Mouse (Mus musculus): ENCODE data around the gene Ttc23.

The Ttc23 gene

DNA sequence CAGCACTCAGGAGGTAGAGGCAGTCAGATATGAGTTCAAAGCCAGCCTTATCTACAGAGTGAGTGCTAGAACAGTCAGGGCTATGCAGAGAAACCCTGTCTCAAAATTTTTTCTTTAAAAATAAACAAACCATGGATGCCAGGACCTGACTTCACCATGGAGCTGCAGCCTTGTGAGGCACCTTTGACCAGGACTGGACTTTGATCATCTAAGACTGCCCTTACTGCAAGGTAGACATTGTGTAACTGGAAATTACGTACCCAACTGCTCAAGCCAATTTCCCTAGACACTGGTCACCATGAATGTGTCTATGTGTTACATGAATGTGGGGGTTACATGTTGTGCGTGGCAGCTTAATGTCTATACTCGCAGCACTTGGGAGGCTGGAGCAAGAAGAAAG, 13.0 kb upstream of the Ttc23 start:
- Histone ChIP-seq H3K4me3 (replicated peaks; ENCODE audit: low read length) (no peak overlapping the region), H3K36me3 (ENCODE audit: insufficient read depth, low read length) (no peaks in the 10 kb centered on the region), H3K4me1 (replicated peaks; ENCODE audit: low read depth, low read length) (peaks cover 5% of the 10 kb centered on the region; the same call in 1 of the 2 replicates), H3K27me3 (ENCODE audit: insufficient read depth, low read length) (no peaks in the 10 kb centered on the region), H3K9me3 (ENCODE audit: low read length) (no peaks in the 10 kb centered on the region)
- no peak for TF ChIP-seq POU5F1 (IDR thresholded peaks at IDR 0.05; ENCODE audit: borderline replicate concordance, low read length)

DNA sequence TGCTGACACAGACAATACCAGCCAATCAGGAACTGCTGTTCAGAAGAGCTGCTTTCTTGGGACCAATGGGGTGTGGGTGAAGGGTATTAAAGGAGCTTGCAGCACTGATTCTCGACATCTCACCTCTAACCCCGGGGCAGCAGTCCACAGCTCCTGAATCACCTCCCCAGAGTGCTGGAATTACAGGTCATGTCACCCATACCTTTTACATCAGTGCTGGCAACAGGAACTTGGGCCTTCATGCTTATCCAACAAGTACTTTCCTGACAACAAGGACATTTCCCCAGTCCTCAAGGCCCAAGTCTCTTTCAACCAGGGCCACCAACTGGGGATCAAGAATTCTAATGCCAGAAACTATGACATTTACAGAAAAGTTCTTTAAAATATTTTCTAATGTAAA, 11.0 kb upstream of the Ttc23 start:
- Histone ChIP-seq H3K4me3 (replicated peaks; ENCODE audit: low read length) (no peak overlapping the region), H3K36me3 (ENCODE audit: insufficient read depth, low read length) (peaks cover 4% of the 10 kb centered on the region; the same call in 1 of the 2 replicates), H3K4me1 (replicated peaks; ENCODE audit: low read depth, low read length) (no peaks in the 10 kb centered on the region; the same call in 1 of the 2 replicates), H3K27me3 (ENCODE audit: insufficient read depth, low read length) (no peaks in the 10 kb centered on the region), H3K9me3 (ENCODE audit: low read length) (no peaks in the 10 kb centered on the region)
- TF ChIP-seq CTCF (conservative IDR thresholded peaks at IDR 0.05; ENCODE audit: low read length): no peak
- TF ChIP-seq POU5F1 (IDR thresholded peaks at IDR 0.05; ENCODE audit: borderline replicate concordance, low read length): no peak
- no peak for TF ChIP-seq NANOG (IDR thresholded peaks at IDR 0.05; ENCODE audit: borderline replicate concordance, low read length)

DNA sequence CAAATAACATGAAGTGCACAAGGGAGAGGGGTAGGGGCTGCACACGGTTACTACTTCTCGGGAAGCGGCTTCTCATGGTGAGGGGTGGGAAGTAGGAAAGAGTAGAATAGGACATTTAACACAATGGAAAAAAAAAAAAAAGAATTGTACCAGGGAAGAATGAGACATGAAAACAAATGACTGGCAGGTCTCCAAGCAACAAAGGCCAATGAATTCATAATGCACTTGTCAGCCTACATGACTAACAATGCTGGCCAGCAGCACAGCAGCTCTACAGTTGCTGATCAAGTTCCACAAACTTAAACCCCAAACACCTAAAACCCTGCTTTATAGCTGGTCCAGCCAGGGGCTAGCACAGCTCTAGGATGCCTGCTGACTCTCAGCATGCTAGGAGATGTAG, 8.2 kb upstream of the Ttc23 start:
- H3K36me3 ChIP-seq (ENCODE audit: insufficient read depth, low read length): peaks cover 4% of the 10 kb centered on the region; the same call in 1 of the 2 replicates
- H3K4me3 ChIP-seq (replicated peaks; ENCODE audit: low read length): no peak overlapping the region
- H3K9me3 ChIP-seq (ENCODE audit: low read length): no peaks in the 10 kb centered on the region
- peaks cover 11% of the 10 kb centered on the region for H3K4me1 ChIP-seq (replicated peaks; ENCODE audit: low read depth, low read length)
- TF ChIP-seq NANOG (IDR thresholded peaks at IDR 0.05; ENCODE audit: borderline replicate concordance, low read length) (no peak), CTCF (conservative IDR thresholded peaks at IDR 0.05; ENCODE audit: low read length) (no peak), POU5F1 (IDR thresholded peaks at IDR 0.05; ENCODE audit: borderline replicate concordance, low read length) (no peak)
- H3K27me3 ChIP-seq (ENCODE audit: insufficient read depth, low read length): no peaks in the 10 kb centered on the region

DNA sequence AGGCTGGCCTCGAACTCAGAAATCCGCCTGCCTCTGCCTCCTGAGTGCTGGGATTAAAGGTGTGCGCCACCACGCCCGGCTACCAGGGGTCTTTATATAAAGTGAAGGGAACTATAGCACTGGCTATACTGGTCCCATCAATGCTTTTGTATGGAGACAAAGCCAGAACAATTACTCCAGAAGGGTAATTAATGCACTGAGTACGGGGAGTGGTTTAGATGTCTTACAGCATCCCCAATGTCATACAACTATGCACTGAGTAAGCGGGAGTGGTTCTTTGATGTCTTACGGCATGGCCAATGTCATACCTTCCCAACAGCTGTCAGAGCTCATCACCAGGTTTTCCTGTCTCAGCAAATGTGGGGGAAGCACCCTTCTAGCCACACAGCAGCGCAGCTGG, 4.3 kb upstream of the Ttc23 start:
- H3K27me3 ChIP-seq (ENCODE audit: insufficient read depth, low read length): no peaks in the 10 kb centered on the region
- no peak for TF ChIP-seq CTCF (conservative IDR thresholded peaks at IDR 0.05; ENCODE audit: low read length)
- TF ChIP-seq NANOG (IDR thresholded peaks at IDR 0.05; ENCODE audit: borderline replicate concordance, low read length): peak; percentile 96
- H3K4me3 ChIP-seq (replicated peaks; ENCODE audit: low read length): no peak overlapping the region
- peaks cover 34% of the 10 kb centered on the region for H3K4me1 ChIP-seq (replicated peaks; ENCODE audit: low read depth, low read length)
- peaks cover 4% of the 10 kb centered on the region; the same call in 1 of the 2 replicates for H3K36me3 ChIP-seq (ENCODE audit: insufficient read depth, low read length)
- no peaks in the 10 kb centered on the region for H3K9me3 ChIP-seq (ENCODE audit: low read length)

DNA sequence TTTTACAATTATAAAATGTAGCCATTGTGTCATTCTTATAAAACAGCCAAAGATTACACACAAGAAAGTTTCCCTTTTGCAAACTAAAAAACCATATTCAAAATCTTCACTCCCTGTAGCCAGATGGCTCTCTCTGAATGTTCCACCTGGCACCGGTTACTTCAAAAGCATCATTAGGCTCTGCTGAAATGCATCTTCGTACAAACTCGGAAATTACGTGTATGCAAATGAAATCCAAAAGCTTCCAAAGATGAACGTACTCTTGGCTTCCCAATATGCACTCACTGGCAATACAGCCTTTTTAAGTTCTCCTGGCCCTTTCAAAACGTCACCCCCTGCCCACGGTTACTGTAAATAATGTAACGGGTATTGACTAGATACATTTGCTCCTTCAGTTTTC, 2.9 kb upstream of the Ttc23 start:
- no peak for TF ChIP-seq NANOG (IDR thresholded peaks at IDR 0.05; ENCODE audit: borderline replicate concordance, low read length)
- no peak for TF ChIP-seq POU5F1 (IDR thresholded peaks at IDR 0.05; ENCODE audit: borderline replicate concordance, low read length)
- no peak for TF ChIP-seq CTCF (conservative IDR thresholded peaks at IDR 0.05; ENCODE audit: low read length)

DNA sequence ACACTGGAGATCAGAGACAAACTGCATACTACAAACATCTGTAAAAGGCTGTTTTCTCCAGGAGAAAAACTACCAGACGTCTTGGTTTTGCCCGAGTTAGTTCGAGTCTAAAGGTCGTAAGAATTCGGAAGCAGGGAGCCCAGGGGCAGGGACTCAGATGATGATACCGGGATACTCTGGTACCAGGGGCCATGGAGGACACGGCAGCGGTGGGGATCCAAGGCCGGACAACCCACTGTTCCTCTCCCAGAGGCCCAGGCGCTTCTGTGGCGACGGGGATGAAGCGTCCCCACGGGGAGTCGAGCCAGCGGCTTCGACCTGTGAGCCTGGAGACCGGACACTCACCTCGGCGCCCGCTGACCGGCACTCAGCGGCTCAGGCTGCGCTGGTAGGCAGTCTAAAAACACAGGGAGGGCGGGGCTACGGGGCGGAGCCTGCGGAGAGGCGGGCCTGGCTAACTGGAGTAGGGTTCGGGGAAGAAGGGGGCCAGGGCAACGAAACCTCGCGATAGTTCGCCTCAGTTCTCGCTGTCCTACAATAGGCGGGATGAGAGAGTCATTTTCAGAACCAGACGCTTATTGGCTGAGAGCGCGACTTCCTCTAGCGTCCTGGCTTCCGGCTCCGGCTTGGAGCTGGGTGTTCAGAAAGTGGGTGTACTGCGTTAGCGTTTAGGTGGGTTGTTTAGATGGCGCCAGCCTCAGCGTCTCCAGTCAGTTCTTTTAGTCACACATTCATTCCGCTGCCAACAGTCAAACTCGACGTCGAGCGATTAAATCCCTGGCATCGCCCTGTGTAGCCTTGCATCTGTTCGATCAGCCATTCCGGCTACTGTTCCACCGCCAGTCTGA, 2.2 kb upstream of the Ttc23 start, which contains the start of gene Lrrc28:
Lrrc28 (minus strand) TSS at position 436 of the 848 bp plus-strand sequence.
- Histone ChIP-seq H3K4me1 (replicated peaks; ENCODE audit: low read depth, low read length) (peaks cover 41% of the 10 kb centered on the region), H3K4me3 (replicated peaks; ENCODE audit: low read length) (peak within 1 kb of the TSS; percentile 91), H3K36me3 (ENCODE audit: insufficient read depth, low read length) (peaks cover 4% of the 10 kb centered on the region; the same call in 1 of the 2 replicates), H3K9me3 (ENCODE audit: low read length) (no peaks in the 10 kb centered on the region), H3K27me3 (ENCODE audit: insufficient read depth, low read length) (no peaks in the 10 kb centered on the region)
- TF ChIP-seq POU5F1 (IDR thresholded peaks at IDR 0.05; ENCODE audit: borderline replicate concordance, low read length): no peak
- TF ChIP-seq NANOG (IDR thresholded peaks at IDR 0.05; ENCODE audit: borderline replicate concordance, low read length): no peak
- TF ChIP-seq CTCF (conservative IDR thresholded peaks at IDR 0.05; ENCODE audit: low read length): no peak

More for the DNA sequence above, 2.9 kb upstream of the Ttc23 start:
- Histone ChIP-seq H3K36me3 (ENCODE audit: insufficient read depth, low read length) (peaks cover 4% of the 10 kb centered on the region; the same call in 1 of the 2 replicates), H3K9me3 (ENCODE audit: low read length) (no peaks in the 10 kb centered on the region), H3K4me3 (replicated peaks; ENCODE audit: low read length) (peak overlapping the region; percentile 91), H3K27me3 (ENCODE audit: insufficient read depth, low read length) (no peaks in the 10 kb centered on the region), H3K4me1 (replicated peaks; ENCODE audit: low read depth, low read length) (peaks cover 41% of the 10 kb centered on the region)

DNA sequence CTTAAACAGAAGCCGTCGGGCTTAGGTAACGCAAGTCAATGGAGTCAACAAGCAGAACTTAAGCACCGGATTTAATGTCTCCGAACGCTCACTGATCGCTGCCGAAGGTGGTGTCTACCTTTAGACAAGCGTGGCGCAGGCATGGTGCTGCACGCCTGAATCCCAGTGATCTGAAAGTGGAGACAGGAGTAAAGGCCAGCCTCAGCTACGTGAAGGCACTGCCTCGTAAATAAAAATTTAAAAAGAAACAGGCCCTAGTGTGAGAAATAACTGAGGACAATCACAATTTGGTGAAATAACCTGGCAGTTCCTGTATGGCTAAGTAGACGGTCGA, 1.6 kb upstream of the Ttc23 start:
- H3K27me3 ChIP-seq (ENCODE audit: insufficient read depth, low read length): no peaks in the 10 kb centered on the region
- H3K4me1 ChIP-seq (replicated peaks; ENCODE audit: low read depth, low read length): peaks cover 41% of the 10 kb centered on the region
- no peak for TF ChIP-seq CTCF (conservative IDR thresholded peaks at IDR 0.05; ENCODE audit: low read length)
- TF ChIP-seq NANOG (IDR thresholded peaks at IDR 0.05; ENCODE audit: borderline replicate concordance, low read length): no peak
- no peak for TF ChIP-seq POU5F1 (IDR thresholded peaks at IDR 0.05; ENCODE audit: borderline replicate concordance, low read length)
- peaks cover 3% of the 10 kb centered on the region; the same call in 1 of the 2 replicates for H3K36me3 ChIP-seq (ENCODE audit: insufficient read depth, low read length)
- no peaks in the 10 kb centered on the region for H3K9me3 ChIP-seq (ENCODE audit: low read length)
- peak overlapping the region; percentile 91 for H3K4me3 ChIP-seq (replicated peaks; ENCODE audit: low read length)

DNA sequence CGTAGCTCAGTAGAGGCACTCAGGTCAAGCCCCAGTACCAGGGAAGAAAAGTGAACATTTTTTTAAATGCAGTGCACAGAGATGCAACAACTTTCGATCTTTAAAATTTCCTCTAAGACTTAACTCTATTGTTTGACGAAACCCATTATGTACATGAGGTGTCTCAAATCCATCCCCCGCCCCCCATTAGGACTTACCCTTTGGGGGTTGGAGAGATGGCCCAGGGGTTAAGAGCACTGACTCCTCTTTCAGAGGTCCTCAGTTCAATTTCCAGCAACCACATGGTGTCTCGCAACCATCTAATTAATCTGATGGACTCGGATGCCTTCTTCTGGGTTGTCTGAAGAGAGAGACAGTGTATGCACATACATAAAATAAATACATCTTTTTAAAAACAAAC, 1.1 kb upstream of the Ttc23 start:
- peak overlapping the region; percentile 91 for H3K4me3 ChIP-seq (replicated peaks; ENCODE audit: low read length)
- peaks cover 41% of the 10 kb centered on the region for H3K4me1 ChIP-seq (replicated peaks; ENCODE audit: low read depth, low read length)
- no peaks in the 10 kb centered on the region for H3K9me3 ChIP-seq (ENCODE audit: low read length)
- TF ChIP-seq CTCF (conservative IDR thresholded peaks at IDR 0.05; ENCODE audit: low read length): no peak
- no peak for TF ChIP-seq NANOG (IDR thresholded peaks at IDR 0.05; ENCODE audit: borderline replicate concordance, low read length)
- no peak for TF ChIP-seq POU5F1 (IDR thresholded peaks at IDR 0.05; ENCODE audit: borderline replicate concordance, low read length)
- H3K27me3 ChIP-seq (ENCODE audit: insufficient read depth, low read length): no peaks in the 10 kb centered on the region
- no peaks in the 10 kb centered on the region for H3K36me3 ChIP-seq (ENCODE audit: insufficient read depth, low read length)
